Mouse (Mus musculus): ENCODE measurements around the gene Ikzf2.

Ikzf2 gene

DNA sequence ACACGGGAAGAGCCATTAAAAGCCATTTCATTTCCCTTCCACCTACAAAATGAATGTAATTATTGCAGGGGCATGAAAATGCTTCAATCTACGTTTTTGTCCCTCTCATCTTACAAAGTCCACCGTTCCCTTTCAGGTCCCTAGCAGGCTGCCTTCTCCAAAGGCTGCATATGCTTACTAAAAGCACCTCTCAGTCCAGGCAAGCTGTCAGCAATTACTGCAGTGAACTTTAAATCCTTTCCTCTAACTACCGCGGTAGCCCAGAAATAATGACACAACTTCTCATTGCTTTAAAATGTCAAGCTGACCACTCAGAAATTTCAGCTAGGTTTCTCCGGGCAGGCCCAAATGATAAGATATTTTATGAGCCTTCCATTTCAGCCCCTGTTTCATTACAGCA is 95.2 kb downstream of the Ikzf2 start:
- no peak for DNase-seq (ENCODE audit: low spot score in 2 of 2)

GRCm38 (mm10) chr1:69591328-69591801 is 95.7 kb downstream of the Ikzf2 start:
- peak in 1 of 2 experiments; percentile 13 for DNase-seq (ENCODE audit: low spot score in 2 of 2)

- no peak for DNase-seq (ENCODE audit: low spot score in 2 of 2)
Observed at GRCm38 (mm10) chr1:69585546-69585945, 101.5 kb downstream of the Ikzf2 start.

GRCm38 (mm10) chr1:69583932-69584659 is 102.9 kb downstream of the Ikzf2 start:
- no peak for DNase-seq (ENCODE audit: low spot score in 2 of 2)

- no peak for DNase-seq (ENCODE audit: low spot score in 2 of 2)
Observed at GRCm38 (mm10) chr1:69578917-69579316, 108.1 kb downstream of the Ikzf2 start.

DNA sequence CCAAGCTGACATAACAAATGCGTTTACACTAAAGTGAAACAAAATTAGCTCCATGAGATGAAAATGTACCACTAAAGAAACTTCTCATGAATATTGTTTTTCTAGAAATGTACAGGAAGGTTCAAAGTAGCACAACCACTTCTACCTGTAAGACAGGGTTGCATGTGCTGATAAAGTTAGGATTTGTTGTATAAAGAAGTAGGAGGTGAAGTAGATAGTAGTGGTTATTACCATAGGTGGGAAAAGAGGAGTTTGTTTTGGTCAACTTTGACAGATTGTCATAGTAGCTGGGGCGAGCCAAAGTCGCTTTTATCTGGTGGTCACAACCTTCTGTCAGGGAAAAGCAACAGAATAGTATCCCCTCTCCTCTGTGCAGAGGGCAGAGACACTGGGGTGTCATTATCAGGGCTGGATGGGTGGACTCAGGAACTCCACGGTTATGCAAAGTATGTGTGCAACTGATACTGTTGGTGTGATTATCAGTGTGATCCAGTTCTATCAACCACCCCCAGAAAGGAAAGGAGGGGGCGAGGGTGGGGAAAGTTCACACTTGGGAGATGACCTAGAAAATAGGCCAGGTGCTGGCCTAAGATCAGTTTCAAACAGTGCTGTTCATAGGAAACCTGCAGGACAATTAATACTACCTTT is 127.5 kb downstream of the Ikzf2 start:
- DNase-seq (ENCODE audit: low spot score in 2 of 2), result no peak

DNA sequence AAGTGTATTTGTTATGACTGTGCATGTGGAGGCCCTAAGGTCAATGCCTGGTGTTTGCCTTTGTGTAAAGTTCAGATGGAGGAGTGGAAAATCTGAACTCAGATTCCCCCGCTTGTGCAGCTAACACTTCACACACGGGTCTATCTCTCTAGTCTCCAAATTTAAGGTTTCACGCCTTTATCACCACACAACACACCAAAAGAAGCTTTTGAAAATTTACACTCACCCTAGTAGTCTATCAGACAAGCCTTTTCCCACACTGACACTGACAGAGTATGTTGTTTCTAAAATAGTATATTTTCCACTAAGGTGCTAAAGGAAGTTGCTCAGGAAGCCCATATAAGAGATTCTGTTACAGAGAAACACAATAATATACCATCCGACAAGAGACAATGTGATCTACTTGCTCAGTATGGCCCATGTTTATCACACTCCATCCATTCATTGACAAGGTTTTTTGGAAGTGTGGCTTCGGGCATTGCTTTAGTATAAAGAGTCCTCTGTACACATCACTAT is 131.4 kb downstream of the Ikzf2 start:
- DNase-seq (ENCODE audit: low spot score in 2 of 2), result no peak

GRCm38 (mm10) chr1:69549987-69550386 is 137.1 kb downstream of the Ikzf2 start:
- no peak for DNase-seq (ENCODE audit: low spot score in 2 of 2)

DNA sequence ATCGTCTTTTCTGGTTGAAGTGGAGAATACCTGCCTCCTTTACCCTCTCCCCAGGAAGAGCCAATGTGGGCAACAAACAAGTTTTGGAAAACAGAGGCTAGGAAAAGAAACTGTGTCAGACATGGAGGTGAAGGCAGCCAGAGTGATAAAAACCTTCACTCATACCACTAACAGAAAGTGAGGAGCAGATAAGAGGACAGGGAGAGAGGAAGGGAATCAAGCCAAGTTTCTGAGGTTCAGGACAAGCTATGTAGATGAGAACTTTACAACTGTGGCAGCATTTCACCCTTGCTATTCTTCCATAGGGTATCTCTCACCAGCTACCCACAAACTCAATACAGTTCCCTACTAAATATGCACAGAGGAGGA is 141.2 kb downstream of the Ikzf2 start:
- no peak for DNase-seq (ENCODE audit: low spot score in 2 of 2)

- DNase-seq (ENCODE audit: low spot score in 2 of 2), result no peak
Observed at GRCm38 (mm10) chr1:69545217-69545884, 141.7 kb downstream of the Ikzf2 start.

GRCm38 (mm10) chr1:69543774-69544597 is 143.1 kb downstream of the Ikzf2 start:
- no peak for DNase-seq (ENCODE audit: low spot score in 2 of 2)

DNA sequence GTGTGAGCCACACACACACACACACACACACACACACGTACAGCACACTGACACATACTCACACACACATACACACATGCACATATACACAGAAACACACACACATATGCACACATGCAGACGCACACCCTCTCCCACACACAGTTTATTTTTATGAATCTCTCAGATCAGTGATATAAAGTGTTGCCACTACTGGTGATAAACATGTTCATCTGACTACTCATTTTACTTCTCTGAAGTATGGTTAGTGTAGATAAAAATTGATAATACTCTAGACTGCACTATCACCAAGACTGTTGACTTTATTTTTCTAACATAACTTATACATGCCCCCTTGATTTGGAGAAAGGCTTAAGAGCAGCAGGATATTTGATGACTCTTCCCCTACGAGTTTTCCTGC is 144.5 kb downstream of the Ikzf2 start:
- no peak for DNase-seq (ENCODE audit: low spot score in 2 of 2)

GRCm38 (mm10) chr1:69538663-69539062 is 148.4 kb downstream of the Ikzf2 start:
- no peak for DNase-seq (ENCODE audit: low spot score in 2 of 2)

DNA sequence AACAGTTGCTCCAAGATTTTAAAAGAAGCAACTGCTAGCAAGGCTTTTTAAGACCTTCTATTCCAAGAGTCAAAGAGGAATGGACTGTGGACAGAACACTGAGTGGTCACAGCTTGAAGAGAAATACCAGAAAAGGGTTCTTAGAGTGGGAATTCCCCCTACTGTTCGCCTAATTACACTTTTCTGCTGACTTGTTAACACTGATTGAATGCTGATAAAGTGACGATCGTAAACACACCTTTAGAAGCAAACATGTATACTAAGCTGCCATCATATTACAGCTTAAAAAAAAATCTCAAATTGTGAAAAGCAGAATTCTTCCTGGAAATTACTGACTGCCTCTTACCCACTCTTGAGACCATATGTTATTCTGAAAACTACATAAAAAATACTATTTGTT is 149.4 kb downstream of the Ikzf2 start:
- no peak for DNase-seq (ENCODE audit: low spot score in 2 of 2)

- no peak for DNase-seq (ENCODE audit: low spot score in 2 of 2)
Observed at GRCm38 (mm10) chr1:69535507-69535906, 151.5 kb downstream of the Ikzf2 start.

DNA sequence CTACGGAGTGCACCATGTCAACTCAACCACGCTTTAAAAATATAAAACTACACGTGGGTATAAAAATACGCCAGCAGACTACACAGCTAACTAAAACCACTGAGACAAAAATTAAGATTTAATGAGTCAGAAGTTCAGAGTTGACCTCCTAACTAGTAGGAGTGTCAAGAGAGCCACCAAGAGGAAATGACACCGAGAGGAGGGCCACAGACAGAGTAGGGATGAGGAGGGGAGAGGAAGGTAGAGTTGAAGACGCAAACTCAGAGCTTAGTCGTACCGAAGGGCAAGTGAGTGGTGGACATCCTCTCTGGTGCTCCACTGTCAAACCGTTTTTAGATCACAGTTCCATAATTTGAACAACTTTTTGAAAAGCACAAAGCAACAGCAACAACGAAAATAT is 154.0 kb downstream of the Ikzf2 start:
- no peak for DNase-seq (ENCODE audit: low spot score in 2 of 2)

- no peak for DNase-seq (ENCODE audit: low spot score in 2 of 2)
Observed at GRCm38 (mm10) chr1:69528696-69529095, 158.3 kb downstream of the Ikzf2 start.

DNA sequence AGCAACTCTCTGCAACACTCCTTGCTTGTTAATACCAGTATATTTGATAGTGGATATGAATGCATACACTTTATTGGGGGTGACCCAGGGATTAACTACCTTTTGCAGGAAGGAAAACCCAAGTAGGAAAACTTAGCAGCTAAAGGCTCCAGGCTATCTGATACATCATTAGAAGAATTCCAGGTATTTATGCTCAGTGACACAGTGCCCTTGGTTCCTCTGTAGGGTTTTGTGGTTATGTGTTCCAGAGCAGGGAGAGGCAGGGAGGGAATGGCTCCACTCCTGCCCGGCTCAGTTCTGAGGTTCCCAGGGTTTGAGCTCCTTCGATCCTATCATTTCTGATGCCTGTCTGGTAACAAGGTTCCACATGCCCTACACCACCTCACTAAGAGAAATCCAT is 165.4 kb downstream of the Ikzf2 start:
- DNase-seq (ENCODE audit: low spot score in 2 of 2), result no peak

DNA sequence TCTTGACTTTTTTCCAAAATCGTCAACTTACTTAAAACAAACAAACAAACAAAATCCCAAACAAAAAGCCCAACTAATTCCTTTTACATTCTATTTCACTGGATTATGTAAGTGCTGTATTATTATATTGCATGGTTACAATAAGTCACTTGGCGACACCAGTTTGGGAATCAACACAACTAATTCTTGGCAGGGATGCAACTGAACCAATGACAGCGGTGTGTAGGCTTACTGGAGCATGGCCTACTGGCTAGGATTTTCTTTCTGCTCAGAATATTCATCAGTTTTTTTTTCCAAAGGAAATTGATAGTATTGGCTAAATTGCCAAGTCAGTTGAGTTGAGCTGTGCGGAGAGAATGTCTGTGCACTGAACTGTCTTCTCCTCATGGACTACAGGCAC is 167.7 kb downstream of the Ikzf2 start:
- DNase-seq (ENCODE audit: low spot score in 2 of 2), result no peak

DNA sequence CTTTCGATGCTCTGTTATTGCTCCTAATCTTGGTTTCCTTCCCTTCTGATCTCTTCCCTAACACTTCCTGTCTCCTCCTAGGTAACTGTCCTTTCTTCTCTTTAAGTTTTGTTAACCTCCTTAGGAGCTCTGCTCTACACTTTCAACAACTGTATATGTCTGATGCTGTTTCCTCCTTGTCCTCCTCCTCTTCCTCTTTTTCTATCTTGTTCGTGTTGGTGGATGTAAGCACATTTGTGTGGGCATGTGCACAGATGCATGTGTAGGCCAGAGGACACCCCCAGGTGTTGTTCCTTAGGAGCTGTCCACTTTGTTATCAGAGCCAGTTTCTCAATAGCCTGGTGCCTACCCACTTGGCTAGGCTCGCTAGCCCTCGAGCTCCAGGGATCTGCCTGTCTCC is 169.0 kb downstream of the Ikzf2 start:
- no peak for DNase-seq (ENCODE audit: low spot score in 2 of 2)

DNA sequence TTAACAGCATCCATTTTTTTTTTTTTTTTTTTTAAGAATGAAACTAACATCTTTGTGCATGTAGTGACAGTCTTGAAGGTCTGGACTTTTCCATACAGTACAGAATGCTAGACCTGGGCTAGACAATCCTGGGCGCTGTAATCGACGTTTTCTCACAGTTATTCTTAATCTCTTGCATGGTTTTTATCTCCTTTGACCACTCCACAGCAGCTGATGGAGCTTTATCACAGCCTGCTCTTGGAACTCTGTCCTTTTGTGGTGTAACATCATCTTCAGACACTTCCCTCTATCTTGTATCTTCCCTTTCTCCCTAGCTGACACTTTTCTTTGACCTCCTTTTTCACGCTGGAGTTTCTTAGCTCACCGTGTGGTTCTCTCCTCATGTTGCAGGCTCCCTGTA is 170.9 kb downstream of the Ikzf2 start:
- DNase-seq (ENCODE audit: low spot score in 2 of 2), result no peak
